ENCODE assay signal across 32 mouse cellular contexts in genomic region chr9:113283244-113283643, GRCm38 (mm10).
"Had no signal": no experiment of that assay in that cellular context is flagged by ENCODE, and none has a peak within 500 bp of the region (broad histone marks: within the 10 kb centered on the region; RNA-seq: fewer than 3 reads in every experiment).

No protein-coding gene starts in this region.

- H3K27me3 ChIP-seq: heart, embryonic 12.5 days; heart, embryonic 13.5 days; heart, embryonic 15.5 days; hindbrain, embryonic 12.5 days; hindbrain, embryonic 13.5 days; hindbrain, embryonic 15.5 days; intestine, embryonic 15.5 days; kidney, embryonic 15.5 days had no signal

- H3K9me3 ChIP-seq: heart, embryonic 12.5 days; heart, embryonic 13.5 days; heart, embryonic 15.5 days; hindbrain, embryonic 10.5 days; hindbrain, embryonic 12.5 days; hindbrain, embryonic 13.5 days; hindbrain, embryonic 15.5 days; intestine, embryonic 15.5 days; kidney, embryonic 15.5 days had no signal

- H3K36me3 ChIP-seq: heart, embryonic 12.5 days; heart, embryonic 13.5 days; heart, embryonic 15.5 days; hindbrain, embryonic 10.5 days; hindbrain, embryonic 12.5 days; hindbrain, embryonic 13.5 days; hindbrain, embryonic 15.5 days; intestine, embryonic 15.5 days; kidney, embryonic 15.5 days had no signal

- DNase-seq: heart, postnatal 10 days; heart, postnatal 14 days; heart, postnatal 36 days; heart, postnatal 4 days; kidney, adult 11 months; kidney, adult 18-20 months; kidney, adult 2 months; kidney, adult 8-10 months; kidney, adult 9 months; kidney, postnatal 10 days; kidney, postnatal 14 days; kidney, postnatal 25 days; kidney, postnatal 36 days; kidney, postnatal 4 days; layer of hippocampus, adult 9-11 months; layer of hippocampus, postnatal 36 days had no signal

- H3K4me1 ChIP-seq: heart, embryonic 12.5 days; heart, embryonic 13.5 days; heart, embryonic 15.5 days; hindbrain, embryonic 10.5 days; hindbrain, embryonic 12.5 days; hindbrain, embryonic 13.5 days; hindbrain, embryonic 15.5 days; intestine, embryonic 15.5 days; kidney, embryonic 15.5 days had no signal

- H3K4me3 ChIP-seq: heart, embryonic 12.5 days; heart, embryonic 13.5 days; heart, embryonic 15.5 days; hindbrain, embryonic 10.5 days; hindbrain, embryonic 12.5 days; hindbrain, embryonic 13.5 days; hindbrain, embryonic 15.5 days; intestine, embryonic 15.5 days; kidney, embryonic 15.5 days; layer of hippocampus, adult 2 months; left cerebral cortex, adult 2 months had no signal

- ATAC-seq: hindbrain, embryonic 16.5 days; hindbrain, postnatal 0 days; inflammation-experienced regulatory T-cells, adult 6 months; intestine, embryonic 15.5 days; intestine, embryonic 16.5 days; intestine, postnatal 0 days had no signal
